11 mouse cellular contexts compared by ENCODE assay signal in genomic region chr17:56515690-56516410, GRCm38 (mm10). TPM values are rescaled to one million over a fixed set of nuclear protein-coding genes. Genes with fewer than 3 reads are reported as not detected.
DNase-seq lines count a peak whose midpoint lies in the region; ATAC-seq lines count a peak whose summit lies in the region.
"Had no signal": no experiment of that assay in that cellular context is flagged by ENCODE, and none has a peak within 500 bp of the region (broad histone marks: within the 10 kb centered on the region; RNA-seq: fewer than 3 reads in every experiment).

No protein-coding gene starts in this region.

- WGBS in heart, embryonic 15.5 days = 18% methylated on average over 13 of the region's 13 CpGs
- 12% methylated on average over 13 of the region's 13 CpGs for WGBS in hindbrain, embryonic 12.5 days
- 8% methylated on average over 13 of the region's 13 CpGs for WGBS in midbrain, embryonic 16.5 days

- intact Hi-C loops in heart, postnatal 36 days (cut with DNase I) = no loop called here

- H3K9me3 ChIP-seq in heart, embryonic 15.5 days (replicated peaks) = no peaks in the 10 kb centered on the region
- no peaks in the 10 kb centered on the region for H3K9me3 ChIP-seq in hindbrain, embryonic 12.5 days (replicated peaks)
- H3K9me3 ChIP-seq in midbrain, embryonic 16.5 days (replicated peaks; ENCODE audit: control insufficient read depth, low read length, poor library complexity, severe bottlenecking) = no peaks in the 10 kb centered on the region

- no peak overlapping the region for H3K4me2 ChIP-seq in heart, embryonic 15.5 days
- peak overlapping the region; percentile 8 for H3K4me2 ChIP-seq in hindbrain, embryonic 12.5 days (replicated peaks)
- peak overlapping the region; percentile 19 for H3K4me2 ChIP-seq in midbrain, embryonic 16.5 days (ENCODE audit: low read length)

- H3K9ac ChIP-seq in heart, embryonic 15.5 days = no peak overlapping the region
- H3K9ac ChIP-seq in hindbrain, embryonic 12.5 days = 0 out of 2 replicates have a peak overlapping the region, but pooled peaks have one; percentile 5
- peak overlapping the region; percentile 46; the same call in 1 of the 2 replicates for H3K9ac ChIP-seq in midbrain, embryonic 16.5 days (ENCODE audit: low read depth, low read length)

- ATAC-seq in heart, embryonic 15.5 days (replicated peaks; ENCODE audit: insufficient number of reproducible peaks, insufficient read depth, low FRiP score, low read depth) = 0 out of 2 replicates have a peak, but pooled peaks have one; percentile 28
- ATAC-seq in hindbrain, embryonic 12.5 days (ENCODE audit: low FRiP score) = peak; percentile 68
- peak; percentile 65 for ATAC-seq in midbrain, embryonic 16.5 days

- DNase-seq in heart, postnatal 36 days = no peak
- peak; percentile 60 for DNase-seq in NIH3T3 (ENCODE audit: low read depth)
- DNase-seq in thymus, postnatal 14 days = no peak
- no peak for DNase-seq in spleen, adult 18-20 months
- no peak for DNase-seq in gastrocnemius, adult 18-20 months (ENCODE audit: low spot score)

- no peaks in the 10 kb centered on the region for H3K36me3 ChIP-seq in heart, embryonic 15.5 days
- H3K36me3 ChIP-seq in hindbrain, embryonic 12.5 days = no peaks in the 10 kb centered on the region
- H3K36me3 ChIP-seq in midbrain, embryonic 16.5 days (ENCODE audit: control insufficient read depth, insufficient read depth, low read length) = no peaks in the 10 kb centered on the region
- H3K36me3 ChIP-seq: G1E had no signal

- no peak overlapping the region for H3K4me3 ChIP-seq in heart, embryonic 15.5 days
- no peak overlapping the region for H3K4me3 ChIP-seq in hindbrain, embryonic 12.5 days
- no peak overlapping the region for H3K4me3 ChIP-seq in midbrain, embryonic 16.5 days (ENCODE audit: low read depth, low read length)

- H3K27me3 ChIP-seq in heart, embryonic 15.5 days = peaks cover 62% of the 10 kb centered on the region
- H3K27me3 ChIP-seq in hindbrain, embryonic 12.5 days = peaks cover 41% of the 10 kb centered on the region
- H3K27me3 ChIP-seq in midbrain, embryonic 16.5 days (ENCODE audit: control insufficient read depth, insufficient read depth, low read depth, low read length) = peaks cover 21% of the 10 kb centered on the region

- H3K27ac ChIP-seq in heart, embryonic 15.5 days = no peak overlapping the region
- peak overlapping the region; percentile 60 for H3K27ac ChIP-seq in hindbrain, embryonic 12.5 days
- peak overlapping the region; percentile 53 for H3K27ac ChIP-seq in midbrain, embryonic 16.5 days (ENCODE audit: low read length)

- H3K4me1 ChIP-seq in heart, embryonic 15.5 days (replicated peaks) = peaks cover 18% of the 10 kb centered on the region
- H3K4me1 ChIP-seq in hindbrain, embryonic 12.5 days = peaks cover 24% of the 10 kb centered on the region
- H3K4me1 ChIP-seq in midbrain, embryonic 16.5 days (ENCODE audit: control insufficient read depth, insufficient read depth, low read length) = peaks cover 16% of the 10 kb centered on the region

RNA-seq across cellular contexts. Expression of gene Znrf4, which starts 3.6 kb away (rescaled TPM):
- not detected in 2 replicates for polyA plus RNA-seq in heart, embryonic 15.5 days (2015; fragmentation: Nextera tagmentation; extraction: Ambion mirVana)
- total RNA-seq in heart, postnatal 36 days (2021) = not detected
- not detected in 2 replicates for polyA plus RNA-seq in hindbrain, embryonic 12.5 days (2016; fragmentation: Nextera tagmentation; extraction: Ambion mirVana)
- polyA plus RNA-seq in midbrain, embryonic 16.5 days (2015; fragmentation: Nextera tagmentation; extraction: Ambion mirVana) = not detected in 2 replicates
- total RNA-seq in gastrocnemius, adult 18-20 months (2021) = not detected
- total RNA-seq: G1E; layer of hippocampus, postnatal 36 days had no signal
- polyA plus RNA-seq: G1E; small intestine, adult 2 months had no signal

RNA-seq across cellular contexts. Expression of gene Gm20219, which starts 38.3 kb away (rescaled TPM):
- 0.23 and 1.0 TPM in 2 replicates for polyA plus RNA-seq in heart, embryonic 15.5 days (2015; fragmentation: Nextera tagmentation; extraction: Ambion mirVana)
- under 1 TPM in 1 of 2 experiments, not detected in 1; 0.22 TPM for total RNA-seq in heart, postnatal 36 days (2021)
- 1.8 and 2.0 TPM in 2 replicates for polyA plus RNA-seq in hindbrain, embryonic 12.5 days (2016; fragmentation: Nextera tagmentation; extraction: Ambion mirVana)
- polyA plus RNA-seq in midbrain, embryonic 16.5 days (2015; fragmentation: Nextera tagmentation; extraction: Ambion mirVana) = 0.95 and 1.3 TPM in 2 replicates
- under 1 TPM; 0.28 to 0.84 TPM for total RNA-seq in gastrocnemius, adult 18-20 months (2021)

RNA-seq across cellular contexts. Expression of gene Ptprs, which starts 39.6 kb away (rescaled TPM):
- 37.6 and 62.0 TPM in 2 replicates for polyA plus RNA-seq in heart, embryonic 15.5 days (2015; fragmentation: Nextera tagmentation; extraction: Ambion mirVana)
- 10 to 100 TPM; 45.8 to 47.7 TPM for total RNA-seq in heart, postnatal 36 days (2021)
- polyA plus RNA-seq in hindbrain, embryonic 12.5 days (2016; fragmentation: Nextera tagmentation; extraction: Ambion mirVana) = 316 and 326 TPM in 2 replicates
- polyA plus RNA-seq in midbrain, embryonic 16.5 days (2015; fragmentation: Nextera tagmentation; extraction: Ambion mirVana) = 293 and 299 TPM in 2 replicates
- total RNA-seq in gastrocnemius, adult 18-20 months (2021) = 10 to 100 TPM; 30.8 to 38.3 TPM
